Mouse (Mus musculus): ENCODE measurements around the gene Fam171a2. TPM values are rescaled to one million over a fixed set of nuclear protein-coding genes. Genes with fewer than 3 reads are reported as not detected.

The Fam171a2 gene
- total RNA-seq (2015) (0.05 and 0.07 TPM in 2 replicates), total RNA-seq (2017) (0.04 and 0.24 TPM in 2 replicates)

GRCm38 (mm10) chr11:102447497-102447896 is at the start of gene Fam171a2:
Gene Fam171a2 (minus strand): TSS chr11:102447682.
- ATAC-seq (replicated peaks; ENCODE audit: poor library complexity): peak; percentile 85

GRCm38 (mm10) chr11:102496732-102497131 is 49.2 kb upstream of the Fam171a2 start:
- no peak for ATAC-seq (replicated peaks; ENCODE audit: poor library complexity)

- no peak for ATAC-seq (replicated peaks; ENCODE audit: poor library complexity)
Measured at GRCm38 (mm10) chr11:102496206-102496605, 48.7 kb upstream of the Fam171a2 start.

- ATAC-seq (replicated peaks; ENCODE audit: poor library complexity): no peak
Measured at GRCm38 (mm10) chr11:102495742-102496141, 48.3 kb upstream of the Fam171a2 start.

- ATAC-seq (replicated peaks; ENCODE audit: poor library complexity): no peak
Measured at GRCm38 (mm10) chr11:102495114-102495513, 47.6 kb upstream of the Fam171a2 start.

- no peak for ATAC-seq (replicated peaks; ENCODE audit: poor library complexity)
Measured at GRCm38 (mm10) chr11:102494063-102494650, 46.7 kb upstream of the Fam171a2 start.

GRCm38 (mm10) chr11:102493241-102493640 is 45.8 kb upstream of the Fam171a2 start:
- no peak for ATAC-seq (replicated peaks; ENCODE audit: poor library complexity)

- peak; percentile 34; the same call in 1 of the 2 replicates for ATAC-seq (replicated peaks; ENCODE audit: poor library complexity)
Measured at GRCm38 (mm10) chr11:102487901-102488300, 40.4 kb upstream of the Fam171a2 start.

GRCm38 (mm10) chr11:102486733-102487386 is 39.4 kb upstream of the Fam171a2 start:
- ATAC-seq (replicated peaks; ENCODE audit: poor library complexity): peak; percentile 90

GRCm38 (mm10) chr11:102481779-102482178 is 34.3 kb upstream of the Fam171a2 start:
- no peak for ATAC-seq (replicated peaks; ENCODE audit: poor library complexity)

- ATAC-seq (replicated peaks; ENCODE audit: poor library complexity): no peak
Measured at GRCm38 (mm10) chr11:102480897-102481296, 33.4 kb upstream of the Fam171a2 start.

GRCm38 (mm10) chr11:102480111-102480510 is 32.6 kb upstream of the Fam171a2 start:
- ATAC-seq (replicated peaks; ENCODE audit: poor library complexity): no peak

- no peak for ATAC-seq (replicated peaks; ENCODE audit: poor library complexity)
Measured at GRCm38 (mm10) chr11:102479581-102479980, 32.1 kb upstream of the Fam171a2 start.

GRCm38 (mm10) chr11:102478671-102479070 is 31.2 kb upstream of the Fam171a2 start:
- no peak for ATAC-seq (replicated peaks; ENCODE audit: poor library complexity)

- peak; percentile 67 for ATAC-seq (replicated peaks; ENCODE audit: poor library complexity)
Measured at GRCm38 (mm10) chr11:102475027-102475426, 27.5 kb upstream of the Fam171a2 start.

- ATAC-seq (replicated peaks; ENCODE audit: poor library complexity): peak; percentile 58
Measured at GRCm38 (mm10) chr11:102469648-102470357, 22.3 kb upstream of the Fam171a2 start, which contains the start of gene Itga2b. Gene Itga2b (minus strand): TSS chr11:102470122.

GRCm38 (mm10) chr11:102467041-102467631 is 19.7 kb upstream of the Fam171a2 start:
- ATAC-seq (replicated peaks; ENCODE audit: poor library complexity): peak; percentile 91

- ATAC-seq (replicated peaks; ENCODE audit: poor library complexity): no peak
Measured at GRCm38 (mm10) chr11:102465713-102466436, 18.4 kb upstream of the Fam171a2 start.

GRCm38 (mm10) chr11:102464901-102465300 is 17.4 kb upstream of the Fam171a2 start:
- ATAC-seq (replicated peaks; ENCODE audit: poor library complexity): no peak

GRCm38 (mm10) chr11:102461764-102462163 is 14.3 kb upstream of the Fam171a2 start:
- no peak for ATAC-seq (replicated peaks; ENCODE audit: poor library complexity)

- no peak for ATAC-seq (replicated peaks; ENCODE audit: poor library complexity)
Measured at GRCm38 (mm10) chr11:102460541-102460940, 13.1 kb upstream of the Fam171a2 start.

All from megakaryocyte progenitor cell, adult 5-6 weeks (primary cell).